Comparison of ENCODE assay signal across 8 mouse cellular contexts in the genomic region with DNA sequence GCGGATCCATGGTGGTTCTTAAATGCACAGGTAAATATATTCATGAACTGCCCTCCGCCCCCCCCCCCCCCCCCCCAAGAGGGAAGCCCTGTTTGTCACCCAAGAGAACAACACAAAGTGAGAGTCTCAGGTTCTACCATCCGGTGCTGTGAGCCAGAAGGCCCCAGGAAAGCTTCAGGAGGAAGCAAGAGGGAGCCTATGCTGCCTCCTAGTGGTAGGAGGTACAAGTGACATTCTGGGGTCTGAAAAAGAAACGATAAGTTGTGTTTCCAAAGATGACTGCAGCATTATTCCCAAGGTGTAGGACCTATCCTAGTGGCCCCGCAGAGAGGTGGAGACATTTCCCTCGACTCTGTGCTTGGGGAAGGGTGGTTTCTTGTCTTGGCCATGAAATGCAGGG.
DNase-seq lines count a peak whose midpoint lies in the region; ATAC-seq and TF ChIP-seq lines count a peak whose summit lies in the region.

No protein-coding gene starts in this region.

- no peak overlapping the region for H3K4me3 ChIP-seq in intestine, postnatal 0 days (ENCODE audit: low read depth, low read length)
- no peak overlapping the region for H3K4me3 ChIP-seq in intestine, embryonic 15.5 days (replicated peaks)
- H3K4me3 ChIP-seq in limb, embryonic 11.5 days (ENCODE audit: low read depth, low read length), result no peak overlapping the region
- H3K4me3 ChIP-seq in forebrain, embryonic 13.5 days, result no peak overlapping the region

- peak; percentile 34 for DNase-seq in WW6 (ENCODE audit: low read depth, low spot score)
- peak; percentile 36 for DNase-seq in embryo, embryonic 9.5 days (ENCODE audit: extremely low spot score)
- peak; percentile 51 for DNase-seq in limb, embryonic 11.5 days (ENCODE audit: low spot score)
- peak; percentile 34 for DNase-seq in thymus, postnatal 4 days
- no peak for DNase-seq in right cerebral cortex, postnatal 10 days (ENCODE audit: low spot score in 2 of 2)

- peak; percentile 85 for TF ChIP-seq CTCF in intestine, postnatal 0 days (IDR thresholded peaks at IDR 0.05; ENCODE audit: low read depth)

- no peak overlapping the region for H3K4me2 ChIP-seq in intestine, postnatal 0 days (replicated peaks; ENCODE audit: low read depth)
- H3K4me2 ChIP-seq in intestine, embryonic 15.5 days (replicated peaks), result no peak overlapping the region
- H3K4me2 ChIP-seq in limb, embryonic 11.5 days (ENCODE audit: low read depth, severe bottlenecking), result no peak overlapping the region
- H3K4me2 ChIP-seq in forebrain, embryonic 13.5 days, result no peak overlapping the region

- no peaks in the 10 kb centered on the region; the same call in 1 of the 2 replicates for H3K4me1 ChIP-seq in intestine, postnatal 0 days (replicated peaks; ENCODE audit: control insufficient read depth, insufficient read depth, low read length)
- 0 out of 2 replicates have a peak, but pooled peaks cover 7% of the 10 kb centered on the region for H3K4me1 ChIP-seq in intestine, embryonic 15.5 days (replicated peaks)
- no peaks in the 10 kb centered on the region for H3K4me1 ChIP-seq in limb, embryonic 11.5 days (ENCODE audit: control insufficient read depth, insufficient read depth, low read length)
- H3K4me1 ChIP-seq in forebrain, embryonic 13.5 days, result peaks cover 33% of the 10 kb centered on the region

- H3K36me3 ChIP-seq in intestine, postnatal 0 days (ENCODE audit: control insufficient read depth, insufficient read depth), result no peaks in the 10 kb centered on the region
- H3K36me3 ChIP-seq in intestine, embryonic 15.5 days, result no peaks in the 10 kb centered on the region
- no peaks in the 10 kb centered on the region for H3K36me3 ChIP-seq in limb, embryonic 11.5 days (ENCODE audit: control insufficient read depth, insufficient read depth, low read length)
- no peaks in the 10 kb centered on the region for H3K36me3 ChIP-seq in forebrain, embryonic 13.5 days (ENCODE audit: poor library complexity, severe bottlenecking)

- no peak overlapping the region for H3K27ac ChIP-seq in intestine, postnatal 0 days (ENCODE audit: low read depth, low read length)
- no peak overlapping the region for H3K27ac ChIP-seq in intestine, embryonic 15.5 days
- no peak overlapping the region for H3K27ac ChIP-seq in limb, embryonic 11.5 days (replicated peaks; ENCODE audit: low read depth, low read length)
- no peak overlapping the region for H3K27ac ChIP-seq in forebrain, embryonic 13.5 days

- no peak overlapping the region for H3K9ac ChIP-seq in intestine, postnatal 0 days (ENCODE audit: low read depth, low read length)
- no peak overlapping the region for H3K9ac ChIP-seq in intestine, embryonic 15.5 days
- H3K9ac ChIP-seq in limb, embryonic 11.5 days (ENCODE audit: low read length), result no peak overlapping the region
- no peak overlapping the region for H3K9ac ChIP-seq in forebrain, embryonic 13.5 days

- WGBS in intestine, postnatal 0 days, result 35% methylated on average over 6 of the region's 6 CpGs
- WGBS in intestine, embryonic 15.5 days, result 43% methylated on average over 6 of the region's 6 CpGs
- WGBS in limb, embryonic 11.5 days, result 43% methylated on average over 6 of the region's 6 CpGs
- WGBS in forebrain, embryonic 13.5 days, result 52% methylated on average over 6 of the region's 6 CpGs

- peak; percentile 31; the same call in 1 of the 2 replicates for ATAC-seq in intestine, postnatal 0 days
- no peak for ATAC-seq in intestine, embryonic 15.5 days
- no peak for ATAC-seq in limb, embryonic 11.5 days (ENCODE audit: insufficient number of reproducible peaks, low FRiP score, low TSS enrichment, low read depth)
- ATAC-seq in forebrain, embryonic 13.5 days, result no peak

- no peaks in the 10 kb centered on the region for H3K27me3 ChIP-seq in intestine, postnatal 0 days (replicated peaks; ENCODE audit: control insufficient read depth, insufficient read depth, low read length)
- H3K27me3 ChIP-seq in intestine, embryonic 15.5 days (replicated peaks), result no peaks in the 10 kb centered on the region
- H3K27me3 ChIP-seq in limb, embryonic 11.5 days (ENCODE audit: control insufficient read depth, insufficient read depth, low read length), result no peaks in the 10 kb centered on the region
- H3K27me3 ChIP-seq in forebrain, embryonic 13.5 days, result no peaks in the 10 kb centered on the region

- H3K9me3 ChIP-seq in intestine, postnatal 0 days (ENCODE audit: control insufficient read depth), result no peaks in the 10 kb centered on the region
- no peaks in the 10 kb centered on the region for H3K9me3 ChIP-seq in intestine, embryonic 15.5 days
- H3K9me3 ChIP-seq in limb, embryonic 11.5 days (ENCODE audit: control insufficient read depth, low read length), result no peaks in the 10 kb centered on the region
- no peaks in the 10 kb centered on the region for H3K9me3 ChIP-seq in forebrain, embryonic 13.5 days (replicated peaks)

Comparison
In these comparisons a context has a peak if more than half of its experiments do, and no peak if none do; other contexts are left out.
1. DNase-seq: peak in WW6 (single experiment), embryo, embryonic 9.5 days (single experiment), limb, embryonic 11.5 days (single experiment) and thymus, postnatal 4 days (single experiment); none in right cerebral cortex, postnatal 10 days (0 of 2).